Mouse (Mus musculus) spleen, postnatal 4 days (tissue): ENCODE measurements at regions not wholly inside any gene's neighbourhood (a gene's known extent, or its start where the extent isn't known, plus 50 kb on each side); places are given as distances from the start of the nearest gene placed in this dataset.
A peak's percentile ranks its signal among the peaks of the same experiment; 100 is the strongest.

Experiments used
- DNase-seq, 2 experiments: peaks; one replicate each; pipeline ENCODE4 v3.0.0; 2022; ENCODE audit warnings: low spot score in 2 of 2

- DNase-seq = no peak
Observed at GRCm38 (mm10) chr1:183622341-183622740, 204.3 kb downstream of the Hhipl2 start.

- no peak for DNase-seq
Observed at GRCm38 (mm10) chr1:183624266-183624665, 206.3 kb downstream of the Hhipl2 start.

GRCm38 (mm10) chr1:183633810-183634209 is 215.8 kb downstream of the Hhipl2 start:
- no peak for DNase-seq

- DNase-seq = no peak
Observed at GRCm38 (mm10) chr1:183634836-183635235, 216.8 kb downstream of the Hhipl2 start.

GRCm38 (mm10) chr1:183637214-183637613 is 219.2 kb downstream of the Hhipl2 start:
- no peak for DNase-seq

GRCm38 (mm10) chr1:183639332-183639731 is 221.3 kb downstream of the Hhipl2 start:
- no peak for DNase-seq

- no peak for DNase-seq
Observed at GRCm38 (mm10) chr1:183640568-183640967, 222.6 kb downstream of the Hhipl2 start.

GRCm38 (mm10) chr1:183644001-183644400 is 226.0 kb downstream of the Hhipl2 start:
- no peak for DNase-seq

GRCm38 (mm10) chr1:183653878-183654277 is 235.9 kb downstream of the Hhipl2 start:
- no peak for DNase-seq

- peak; percentile 22 to 74 for DNase-seq
Observed at GRCm38 (mm10) chr1:183657043-183657442, 239.0 kb downstream of the Hhipl2 start.

- DNase-seq = no peak
Observed at GRCm38 (mm10) chr1:183660541-183660940, 242.5 kb downstream of the Hhipl2 start.

- no peak for DNase-seq
Observed at GRCm38 (mm10) chr1:183662369-183663043, 244.5 kb downstream of the Hhipl2 start.

GRCm38 (mm10) chr1:183669271-183669670 is 251.3 kb downstream of the Hhipl2 start:
- DNase-seq = no peak

- DNase-seq = no peak
Observed at GRCm38 (mm10) chr1:183669674-183670073, 251.7 kb downstream of the Hhipl2 start.

- DNase-seq = no peak
Observed at GRCm38 (mm10) chr1:183670542-183670941, 252.5 kb downstream of the Hhipl2 start.

GRCm38 (mm10) chr1:183671541-183671940 is 253.5 kb downstream of the Hhipl2 start:
- no peak for DNase-seq

GRCm38 (mm10) chr1:183672521-183672920 is 254.5 kb downstream of the Hhipl2 start:
- DNase-seq = no peak

GRCm38 (mm10) chr1:183677585-183677984 is 259.6 kb downstream of the Hhipl2 start:
- no peak for DNase-seq

- DNase-seq = no peak
Observed at GRCm38 (mm10) chr1:183679949-183680348, 261.9 kb downstream of the Hhipl2 start.

- DNase-seq = no peak
Observed at GRCm38 (mm10) chr1:183686056-183686455, 268.0 kb downstream of the Hhipl2 start.

- no peak for DNase-seq
Observed at GRCm38 (mm10) chr1:183692756-183693155, 274.7 kb downstream of the Hhipl2 start.

- DNase-seq = peak in 1 of 2 experiments; percentile 68
Observed at GRCm38 (mm10) chr1:183699284-183699683, 281.3 kb downstream of the Hhipl2 start.

- no peak for DNase-seq
Observed at GRCm38 (mm10) chr1:183702888-183703287, 284.9 kb downstream of the Hhipl2 start.

- DNase-seq = no peak
Observed at GRCm38 (mm10) chr1:183712895-183713294, 294.9 kb downstream of the Hhipl2 start.
